Mouse (Mus musculus): Measurements from ENCODE around the gene 4933415A04Rik.

4933415A04Rik gene

GRCm38 (mm10) chr11:43569595-43569994 lies 17.2 kb upstream of the 4933415A04Rik start:
- DNase-seq (ENCODE audit: low spot score in 2 of 2), result peak in 1 of 2 experiments; percentile 30

GRCm38 (mm10) chr11:43575061-43575375 lies 11.8 kb upstream of the 4933415A04Rik start:
- DNase-seq (ENCODE audit: low spot score in 2 of 2), result no peak

- DNase-seq (ENCODE audit: low spot score in 2 of 2), result no peak
Measured at GRCm38 (mm10) chr11:43575376-43576151, 11.3 kb upstream of the 4933415A04Rik start.

- DNase-seq (ENCODE audit: low spot score in 2 of 2), result no peak
Measured at GRCm38 (mm10) chr11:43577713-43578478, 8.9 kb upstream of the 4933415A04Rik start.

- no peak for DNase-seq (ENCODE audit: low spot score in 2 of 2)
Measured at GRCm38 (mm10) chr11:43585211-43586005, 1.4 kb upstream of the 4933415A04Rik start.

GRCm38 (mm10) chr11:43589530-43590072 lies 2.8 kb downstream of the 4933415A04Rik start:
- no peak for DNase-seq (ENCODE audit: low spot score in 2 of 2)

GRCm38 (mm10) chr11:43601440-43601839 lies 14.6 kb downstream of the 4933415A04Rik start, which contains the start of gene Fabp6:
Gene Fabp6 (minus strand): TSS chr11:43601540.
- no peak for DNase-seq (ENCODE audit: low spot score in 2 of 2)

- DNase-seq (ENCODE audit: low spot score in 2 of 2), result no peak
Measured at GRCm38 (mm10) chr11:43604207-43604606, 17.4 kb downstream of the 4933415A04Rik start.

GRCm38 (mm10) chr11:43604891-43605290 lies 18.1 kb downstream of the 4933415A04Rik start:
- no peak for DNase-seq (ENCODE audit: low spot score in 2 of 2)

- DNase-seq (ENCODE audit: low spot score in 2 of 2), result no peak
Measured at GRCm38 (mm10) chr11:43605859-43606258, 19.0 kb downstream of the 4933415A04Rik start.

- DNase-seq (ENCODE audit: low spot score in 2 of 2), result no peak
Measured at GRCm38 (mm10) chr11:43608440-43608839, 21.6 kb downstream of the 4933415A04Rik start.

GRCm38 (mm10) chr11:43610006-43610661 lies 23.3 kb downstream of the 4933415A04Rik start:
- DNase-seq (ENCODE audit: low spot score in 2 of 2), result no peak

- no peak for DNase-seq (ENCODE audit: low spot score in 2 of 2)
Measured at GRCm38 (mm10) chr11:43610662-43611033, 23.8 kb downstream of the 4933415A04Rik start.

GRCm38 (mm10) chr11:43612834-43613488 lies 26.1 kb downstream of the 4933415A04Rik start:
- peak; percentile 67 to 88 for DNase-seq (ENCODE audit: low spot score in 2 of 2)

- DNase-seq (ENCODE audit: low spot score in 2 of 2), result no peak
Measured at GRCm38 (mm10) chr11:43617924-43618323, 31.1 kb downstream of the 4933415A04Rik start.

GRCm38 (mm10) chr11:43618403-43618802 lies 31.6 kb downstream of the 4933415A04Rik start:
- DNase-seq (ENCODE audit: low spot score in 2 of 2), result no peak

- DNase-seq (ENCODE audit: low spot score in 2 of 2), result no peak
Measured at GRCm38 (mm10) chr11:43621769-43622168, 34.9 kb downstream of the 4933415A04Rik start.

GRCm38 (mm10) chr11:43624341-43624740 lies 37.5 kb downstream of the 4933415A04Rik start:
- no peak for DNase-seq (ENCODE audit: low spot score in 2 of 2)

- DNase-seq (ENCODE audit: low spot score in 2 of 2), result no peak
Measured at GRCm38 (mm10) chr11:43626300-43626926, 39.6 kb downstream of the 4933415A04Rik start.

GRCm38 (mm10) chr11:43626927-43627645 lies 40.2 kb downstream of the 4933415A04Rik start:
- DNase-seq (ENCODE audit: low spot score in 2 of 2), result no peak
